9 mouse cellular contexts compared by ENCODE assay signal in the genomic region with DNA sequence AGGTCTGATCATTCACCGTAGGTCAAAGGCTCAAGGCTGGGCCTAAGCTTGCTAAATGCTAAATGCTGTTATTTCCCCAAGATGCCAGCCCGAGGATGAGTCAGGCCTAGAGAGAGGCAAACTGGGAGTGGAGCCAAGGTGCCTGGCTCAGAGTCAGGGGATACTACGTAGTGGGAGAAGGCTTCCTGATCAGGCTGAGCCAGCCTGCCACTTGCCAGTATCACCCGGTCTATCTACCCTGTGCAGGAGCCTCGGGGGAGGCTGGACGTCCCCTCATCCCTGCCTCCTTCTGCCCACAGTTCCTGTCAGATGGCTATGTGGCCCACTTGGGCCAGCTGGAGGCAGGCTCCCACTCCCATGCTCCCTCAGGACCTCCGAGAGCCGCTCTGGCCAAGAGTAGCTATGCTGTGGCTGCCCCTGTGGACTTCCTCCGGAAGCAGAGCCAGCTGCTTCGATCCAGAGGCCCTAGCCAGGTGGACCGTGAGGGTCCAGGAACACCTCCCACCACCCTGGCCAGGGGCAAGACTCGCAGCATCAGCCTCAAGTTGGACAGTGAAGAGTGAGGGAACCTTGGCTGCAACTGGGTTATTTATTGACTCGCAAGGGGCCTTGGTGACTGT. TPM values are rescaled to one million over a fixed set of nuclear protein-coding genes. Genes with fewer than 3 reads are reported as not detected.
A peak's percentile ranks its signal among the peaks of the same experiment; 100 is the strongest.
DNase-seq lines count a peak whose midpoint lies in the region; ATAC-seq and TF ChIP-seq lines count a peak whose summit lies in the region.
"Had no signal": no experiment of that assay in that cellular context is flagged by ENCODE, and none has a peak within 500 bp of the region (broad histone marks: within the 10 kb centered on the region; RNA-seq: fewer than 3 reads in every experiment).

No protein-coding gene starts in this region.

- H3K27ac ChIP-seq in CH12.LX (ENCODE audit: insufficient read depth, low read depth) (peak overlapping the region; percentile 89), macrophage (peak overlapping the region; percentile 95)
- peak overlapping the region; percentile 97 for H3K27ac ChIP-seq in intestine, postnatal 0 days (ENCODE audit: low read depth, low read length)
- H3K27ac ChIP-seq in stomach, embryonic 15.5 days, result peak overlapping the region; percentile 31; the same call in 1 of the 2 replicates

- in situ Hi-C loops in CH12.LX (cut with MboI; ENCODE audit: low pct_ligation_motif_present, low pct_unique_long_range_greater_than_20kb, low sequenced_read_pairs), result no loop called here

- H3K79me2 ChIP-seq in CH12.LX (replicated peaks; ENCODE audit: control insufficient read depth, extremely low read depth, insufficient read depth, poor library complexity, severe bottlenecking) (no peaks in the 10 kb centered on the region), macrophage (ENCODE audit: inconsistent target) (peaks cover 6% of the 10 kb centered on the region; the same call in 1 of the 2 replicates)

- dilution Hi-C loops in CH12.LX (cut with MboI; ENCODE audit: extremely low pct_ligation_motif_present, extremely low pct_unique_long_range_greater_than_20kb, low sequenced_read_pairs), result no loop called here

- H3K4me1 ChIP-seq in CH12.LX (ENCODE audit: control insufficient read depth in 1 of 2, insufficient read depth in 2 of 2), result peaks cover 19 to 53% of the 10 kb centered on the region in 2 experiments
- peaks cover 5% of the 10 kb centered on the region for H3K4me1 ChIP-seq in intestine, postnatal 0 days (replicated peaks; ENCODE audit: control insufficient read depth, insufficient read depth, low read length)
- H3K4me1 ChIP-seq in stomach, embryonic 15.5 days, result peaks cover 10% of the 10 kb centered on the region

- 30% methylated on average over 13 of the region's 13 CpGs for WGBS in intestine, postnatal 0 days
- 4% methylated on average over 13 of the region's 13 CpGs for WGBS in macrophage (ENCODE audit: missing documents)
- 60% methylated on average over 13 of the region's 13 CpGs for WGBS in stomach, embryonic 15.5 days

- intact Hi-C loops in left cerebral cortex, postnatal 25 days (cut with DNase I), result no loop called here

- no peaks in the 10 kb centered on the region for H3K27me3 ChIP-seq in CH12.LX (replicated peaks)
- H3K27me3 ChIP-seq in intestine, postnatal 0 days (replicated peaks; ENCODE audit: control insufficient read depth, insufficient read depth, low read length), result no peaks in the 10 kb centered on the region
- no peaks in the 10 kb centered on the region for H3K27me3 ChIP-seq in stomach, embryonic 15.5 days (replicated peaks)

- no peak; the same call in 1 of the 2 replicates for TF ChIP-seq POLR2A in CH12.LX (IDR thresholded peaks at IDR 0.05; ENCODE audit: low read depth, low read length)

- no peak for TF ChIP-seq RAD21 in CH12.LX (IDR thresholded peaks at IDR 0.05; ENCODE audit: low read depth, low read length)

- no peak for DNase-seq in CH12.LX (ENCODE audit: extremely low read depth)
- peak; percentile 98 for DNase-seq in brain, adult 2 months (ENCODE audit: low read depth, low spot score)
- peak; percentile 67 to 71 for DNase-seq in gastrocnemius, adult 8-10 months (ENCODE audit: low spot score in 2 of 2)
- peak; percentile 61 to 90 for DNase-seq in left cerebral cortex, postnatal 25 days (ENCODE audit: low spot score in 2 of 2)
- no peak for DNase-seq in thymus, postnatal 36 days

- H3K36me3 ChIP-seq in CH12.LX (replicated peaks in 1 of 2; ENCODE audit: control insufficient read depth in 1 of 2, insufficient read depth in 1 of 2, low read length in 1 of 2) (peaks cover 83 to 94% of the 10 kb centered on the region in 2 experiments), macrophage (ENCODE audit: inconsistent target) (peaks cover 77% of the 10 kb centered on the region)
- peaks cover 68% of the 10 kb centered on the region for H3K36me3 ChIP-seq in intestine, postnatal 0 days (ENCODE audit: control insufficient read depth, insufficient read depth)
- peaks cover 31% of the 10 kb centered on the region for H3K36me3 ChIP-seq in stomach, embryonic 15.5 days

- TF ChIP-seq CTCF in CH12.LX (conservative IDR thresholded peaks at IDR 0.05 in 1 of 2, IDR thresholded peaks at IDR 0.05 in 1 of 2; ENCODE audit: low read depth in 2 of 2, low read length in 2 of 2), result no peak
- TF ChIP-seq CTCF in intestine, postnatal 0 days (IDR thresholded peaks at IDR 0.05; ENCODE audit: low read depth), result no peak

- H3K4me3 ChIP-seq in CH12.LX (replicated peaks in 1 of 3; ENCODE audit: low read depth in 2 of 3, low read length in 2 of 3, poor library complexity in 1 of 3) (peak overlapping the region in 1 of 3 experiments; percentile 25), macrophage (ENCODE audit: inconsistent target) (no peak overlapping the region)
- H3K4me3 ChIP-seq in intestine, postnatal 0 days (ENCODE audit: low read depth, low read length), result no peak overlapping the region
- H3K4me3 ChIP-seq in stomach, embryonic 15.5 days (replicated peaks), result no peak overlapping the region

- H3K9me3 ChIP-seq in CH12.LX (replicated peaks; ENCODE audit: low read length), result no peaks in the 10 kb centered on the region
- no peaks in the 10 kb centered on the region for H3K9me3 ChIP-seq in intestine, postnatal 0 days (ENCODE audit: control insufficient read depth)
- no peaks in the 10 kb centered on the region for H3K9me3 ChIP-seq in stomach, embryonic 15.5 days

- ATAC-seq in intestine, postnatal 0 days, result peak; percentile 71
- ATAC-seq in stomach, embryonic 15.5 days (ENCODE audit: insufficient read depth, low FRiP score, low read depth), result peak; percentile 34; the same call in 1 of the 2 replicates

- H3K4me2 ChIP-seq in CH12.LX (ENCODE audit: insufficient read depth, low read depth, poor library complexity, severe bottlenecking), result peak overlapping the region; percentile 53
- peak overlapping the region; percentile 46 for H3K4me2 ChIP-seq in intestine, postnatal 0 days (replicated peaks; ENCODE audit: low read depth)
- H3K4me2 ChIP-seq in stomach, embryonic 15.5 days, result no peak overlapping the region

- peak overlapping the region; percentile 39 for H3K9ac ChIP-seq in CH12.LX (ENCODE audit: insufficient read depth, low read depth)
- peak overlapping the region; percentile 35 for H3K9ac ChIP-seq in intestine, postnatal 0 days (ENCODE audit: low read depth, low read length)
- H3K9ac ChIP-seq in stomach, embryonic 15.5 days, result no peak overlapping the region

- no peak for TF ChIP-seq EP300 in CH12.LX (IDR thresholded peaks at IDR 0.05; ENCODE audit: low read length)

RNA-seq across cellular contexts. Expression of gene Aip, which starts 12.4 kb away (rescaled TPM):
- total RNA-seq in CH12.LX (2012; rRNA removed) (37.5 and 39.7 TPM in 2 replicates), CH12.LX (2014; rRNA removed) (10.8 and 11.7 TPM in 2 replicates)
- polyA plus RNA-seq in CH12.LX (2012; ENCODE audit: insufficient read length, low read depth) (64.8 and 87.9 TPM in 2 replicates), macrophage (2018) (80.9 to 169 TPM (median 84.6 TPM) in 3 replicates)
- 10 to 100 TPM; 85.7 to 96.3 (median 90.3) TPM for total RNA-seq in gastrocnemius, adult 8-10 months (2022)
- polyA plus RNA-seq in intestine, postnatal 0 days (2015; fragmentation: Nextera tagmentation; extraction: Ambion mirVana), result 42.0 and 42.3 TPM in 2 replicates
- total RNA-seq in left cerebral cortex, postnatal 25 days (2021), result 100 to 1,000 TPM; 116 to 118 TPM
- total RNA-seq in macrophage (2018; cell fraction: chromatin; rRNA removed), result 10 to 100 TPM in 24 of 26 experiments, 1 to 10 TPM in 2; 7.5 to 50.7 (median 24.5) TPM
- total RNA-seq in macrophage (2018; cell fraction: cytosol; rRNA removed), result 10 to 100 TPM; 44.4 to 92.0 (median 66.0) TPM
- 10 to 100 TPM; 10.9 to 44.1 (median 23.1) TPM for total RNA-seq in macrophage (2018; cell fraction: nucleus; rRNA removed)
- polyA plus RNA-seq in stomach, embryonic 15.5 days (2015; fragmentation: Nextera tagmentation; extraction: Ambion mirVana), result 79.0 and 91.0 TPM in 2 replicates

RNA-seq across cellular contexts. Expression of gene Pitpnm1, which starts 13.5 kb away (rescaled TPM):
- total RNA-seq in CH12.LX (2012; rRNA removed), result 43.8 and 46.1 TPM in 2 replicates
- 14.8 and 15.9 TPM in 2 replicates for total RNA-seq in CH12.LX (2014; rRNA removed)
- 33.3 and 34.7 TPM in 2 replicates for polyA plus RNA-seq in CH12.LX (2012; ENCODE audit: insufficient read length, low read depth)
- total RNA-seq in gastrocnemius, adult 8-10 months (2022), result 1 to 10 TPM; 1.1 to 3.3 (median 2.4) TPM
- polyA plus RNA-seq in intestine, postnatal 0 days (2015; fragmentation: Nextera tagmentation; extraction: Ambion mirVana), result 13.7 and 16.3 TPM in 2 replicates
- 100 to 1,000 TPM; 208 to 215 TPM for total RNA-seq in left cerebral cortex, postnatal 25 days (2021)
- 100 to 1,000 TPM; 102 to 421 (median 208) TPM for total RNA-seq in macrophage (2018; cell fraction: chromatin; rRNA removed)
- 10 to 100 TPM; 15.0 to 38.9 (median 21.4) TPM for total RNA-seq in macrophage (2018; cell fraction: cytosol; rRNA removed)
- total RNA-seq in macrophage (2018; cell fraction: nucleus; rRNA removed), result 100 to 1,000 TPM in 16 of 26 experiments, 10 to 100 TPM in 10; 66.9 to 262 (median 121) TPM
- polyA plus RNA-seq in macrophage (2018), result 12.8 to 30.4 TPM (median 14.2 TPM) in 3 replicates
- polyA plus RNA-seq in stomach, embryonic 15.5 days (2015; fragmentation: Nextera tagmentation; extraction: Ambion mirVana), result 12.9 and 16.2 TPM in 2 replicates

RNA-seq across cellular contexts. Expression of gene Cdk2ap2, which starts 16.3 kb away (rescaled TPM):
- total RNA-seq in CH12.LX (2012; rRNA removed), result 69.5 and 90.3 TPM in 2 replicates
- 57.0 and 63.4 TPM in 2 replicates for total RNA-seq in CH12.LX (2014; rRNA removed)
- polyA plus RNA-seq in CH12.LX (2012; ENCODE audit: insufficient read length, low read depth), result 55.6 and 67.1 TPM in 2 replicates
- total RNA-seq in gastrocnemius, adult 8-10 months (2022), result 10 to 100 TPM; 14.0 to 20.3 (median 18.0) TPM
- polyA plus RNA-seq in intestine, postnatal 0 days (2015; fragmentation: Nextera tagmentation; extraction: Ambion mirVana), result 97.1 and 108 TPM in 2 replicates
- 10 to 100 TPM; 31.8 to 35.3 TPM for total RNA-seq in left cerebral cortex, postnatal 25 days (2021)
- 10 to 100 TPM in 8 of 26 experiments, 1 to 10 TPM in 18; 1.7 to 17.1 (median 6.7) TPM for total RNA-seq in macrophage (2018; cell fraction: chromatin; rRNA removed)
- total RNA-seq in macrophage (2018; cell fraction: cytosol; rRNA removed), result 10 to 100 TPM; 19.2 to 35.9 (median 29.0) TPM
- total RNA-seq in macrophage (2018; cell fraction: nucleus; rRNA removed), result 10 to 100 TPM in 14 of 26 experiments, 1 to 10 TPM in 12; 3.5 to 25.6 (median 11.1) TPM
- polyA plus RNA-seq in macrophage (2018), result 16.7 to 37.3 TPM (median 23.1 TPM) in 3 replicates
- polyA plus RNA-seq in stomach, embryonic 15.5 days (2015; fragmentation: Nextera tagmentation; extraction: Ambion mirVana), result 121 and 130 TPM in 2 replicates

RNA-seq across cellular contexts. Expression of gene Gpr152, which starts 26.3 kb away (rescaled TPM):
- 0.17 and 0.25 TPM in 2 replicates for total RNA-seq in CH12.LX (2012; rRNA removed)
- 0.05 TPM in 1 of 2 replicates, not detected in the other for total RNA-seq in CH12.LX (2014; rRNA removed)
- polyA plus RNA-seq in CH12.LX (2012; ENCODE audit: insufficient read length, low read depth), result 0.71 and 0.82 TPM in 2 replicates
- not detected for total RNA-seq in gastrocnemius, adult 8-10 months (2022)
- not detected in 2 replicates for polyA plus RNA-seq in intestine, postnatal 0 days (2015; fragmentation: Nextera tagmentation; extraction: Ambion mirVana)
- not detected for total RNA-seq in left cerebral cortex, postnatal 25 days (2021)
- under 1 TPM in 7 of 26 experiments, not detected in 19; 0.16 to 0.40 (median 0.21) TPM for total RNA-seq in macrophage (2018; cell fraction: chromatin; rRNA removed)
- not detected for total RNA-seq in macrophage (2018; cell fraction: cytosol; rRNA removed)
- total RNA-seq in macrophage (2018; cell fraction: nucleus; rRNA removed), result under 1 TPM in 2 of 26 experiments, not detected in 24; 0.20 to 0.21 TPM
- polyA plus RNA-seq in macrophage (2018), result not detected in 3 replicates
- polyA plus RNA-seq in stomach, embryonic 15.5 days (2015; fragmentation: Nextera tagmentation; extraction: Ambion mirVana), result not detected in 2 replicates
- polyA plus RNA-seq: neural tube, embryonic 14.5 days had no signal

RNA-seq across cellular contexts. Expression of gene Cabp4, which starts 30.5 kb away (rescaled TPM):
- total RNA-seq in CH12.LX (2012; rRNA removed) (2.8 and 3.3 TPM in 2 replicates), CH12.LX (2014; rRNA removed) (6.4 and 6.9 TPM in 2 replicates)
- polyA plus RNA-seq in CH12.LX (2012; ENCODE audit: insufficient read length, low read depth) (11.8 and 14.7 TPM in 2 replicates), macrophage (2018) (not detected in 3 replicates)
- not detected for total RNA-seq in gastrocnemius, adult 8-10 months (2022)
- polyA plus RNA-seq in intestine, postnatal 0 days (2015; fragmentation: Nextera tagmentation; extraction: Ambion mirVana), result 0.33 TPM in 2 replicates
- total RNA-seq in left cerebral cortex, postnatal 25 days (2021), result not detected
- total RNA-seq in macrophage (2018; cell fraction: chromatin; rRNA removed), result under 1 TPM in 1 of 26 experiments, not detected in 25; 0.67 TPM
- under 1 TPM in 9 of 26 experiments, not detected in 17; 0.07 to 0.19 (median 0.14) TPM for total RNA-seq in macrophage (2018; cell fraction: cytosol; rRNA removed)
- 1 to 10 TPM in 2 of 26 experiments, under 1 TPM in 8, not detected in 16; 0.22 to 1.3 (median 0.45) TPM for total RNA-seq in macrophage (2018; cell fraction: nucleus; rRNA removed)
- polyA plus RNA-seq in stomach, embryonic 15.5 days (2015; fragmentation: Nextera tagmentation; extraction: Ambion mirVana), result 0.13 and 0.19 TPM in 2 replicates

Comparison
In these comparisons a context has a peak if more than half of its experiments do, and no peak if none do; other contexts are left out.
1. DNase-seq: peak in brain, adult 2 months (single experiment), gastrocnemius, adult 8-10 months (2 of 2) and left cerebral cortex, postnatal 25 days (2 of 2); none in CH12.LX (single experiment) and thymus, postnatal 36 days (0 of 2).
2. H3K27ac ChIP-seq: peak in every context shown above with its lines; median percentile 97 in intestine, postnatal 0 days; 95 in macrophage; 89 in CH12.LX; 31 in stomach, embryonic 15.5 days.